Mouse (Mus musculus) MEL (cell line): ENCODE results near the gene Gga3. TPM values are rescaled to one million over a fixed set of nuclear protein-coding genes. Genes with fewer than 3 reads are reported as not detected.

Experiments used
- DNase-seq: peaks from one replicate; pipeline ENCODE4 v3.0.0; 2011; ENCODE audit warnings: low read depth, low spot score
- H3K27ac ChIP-seq: 2 replicates; pipeline ENCODE4 v1.5.1; 2012; ENCODE audit warnings: low read depth, mild to moderate bottlenecking, control low read depth, low read length, moderate library complexity; ENCODE audit not compliant: control insufficient read depth
- H3K27me3 ChIP-seq, 2 experiments: fragments of 150-350 bp in 1 of 2; sonication (generic) in 1 of 2; 2 replicates each; pipeline ENCODE4 v1.6.1; 2012; ENCODE audit warnings: low read length in 2 of 2, mild to moderate bottlenecking in 2 of 2, improper control_type of control experiment in 1 of 2, moderate library complexity in 1 of 2; ENCODE audit not compliant: insufficient read depth in 2 of 2, control insufficient read depth in 1 of 2
- H3K36me3 ChIP-seq, 2 experiments: 2 replicates each; pipeline ENCODE4 v1.6.1; 2012 to 2014; ENCODE audit warnings: low read length in 2 of 2, improper control_type of control experiment in 1 of 2, inconsistent platforms in 1 of 2, mild to moderate bottlenecking in 1 of 2; ENCODE audit not compliant: insufficient read depth in 2 of 2, control insufficient read depth in 1 of 2
- H3K4me1 ChIP-seq, 2 experiments: fragments of 150-350 bp in 1 of 2; sonication (generic) in 1 of 2; 2 replicates each; pipeline ENCODE4 v1.6.1; 2012; ENCODE audit warnings: low read length in 2 of 2, improper control_type of control experiment in 1 of 2, mild to moderate bottlenecking in 1 of 2; ENCODE audit not compliant: insufficient read depth in 2 of 2, control insufficient read depth in 1 of 2
- H3K4me3 ChIP-seq, 2 experiments: fragments of 150-350 bp in 1 of 2; sonication (generic) in 1 of 2; 2 replicates each; pipeline ENCODE4 v1.5.1; 2012; ENCODE audit warnings: low read depth in 2 of 2, low read length in 2 of 2, mild to moderate bottlenecking in 2 of 2, moderate library complexity in 2 of 2, control low read depth in 1 of 2, improper control_type of control experiment in 1 of 2; ENCODE audit not compliant: control insufficient read depth in 1 of 2, insufficient read depth in 1 of 2
- H3K79me2 ChIP-seq: 2 replicates; pipeline ENCODE4 v1.6.1; 2012; ENCODE audit warnings: mild to moderate bottlenecking, low read length, moderate library complexity; ENCODE audit not compliant: control insufficient read depth, poor library complexity, insufficient read depth
- H3K9ac ChIP-seq: 2 replicates; pipeline ENCODE4 v1.6.1; 2012; ENCODE audit warnings: low read depth, mild to moderate bottlenecking, control low read depth, low read length, moderate library complexity; ENCODE audit not compliant: control insufficient read depth, poor library complexity, severe bottlenecking
- H3K9me3 ChIP-seq: fragments of 150-350 bp; sonication (generic); replicated peaks from 2 replicates; pipeline ENCODE4 v1.6.1; 2012; ENCODE audit warnings: mild to moderate bottlenecking, low read length, improper control_type of control experiment, moderate library complexity; ENCODE audit not compliant: insufficient read depth
- BHLHE40 ChIP-seq: IDR thresholded peaks from 2 replicates; pipeline ENCODE4 v1.6.1; 2012; ENCODE audit warnings: low read depth, mild to moderate bottlenecking, inconsistent platforms, low read length, improper control_type of control experiment, borderline replicate concordance
- CHD1 ChIP-seq: IDR thresholded peaks from 2 replicates; pipeline ENCODE4 v1.6.1; 2012; ENCODE audit warnings: low read depth, mild to moderate bottlenecking, inconsistent platforms, low read length, improper control_type of control experiment
- CHD2 ChIP-seq: IDR thresholded peaks from 2 replicates; pipeline ENCODE4 v1.6.1; 2011; ENCODE audit warnings: low read length, improper control_type of control experiment
- E2F4 ChIP-seq: IDR thresholded peaks from 2 replicates; pipeline ENCODE4 v1.6.1; 2011; ENCODE audit warnings: low read depth, low read length, improper control_type of control experiment, borderline replicate concordance
- ETS1 ChIP-seq: IDR thresholded peaks from 2 replicates; pipeline ENCODE4 v1.6.1; 2012; ENCODE audit warnings: low read depth, mild to moderate bottlenecking, inconsistent platforms, low read length, improper control_type of control experiment, moderate library complexity
- GATA1 ChIP-seq: IDR thresholded peaks from 2 replicates; pipeline ENCODE4 v1.6.1; 2011; ENCODE audit warnings: low read depth, low read length, improper control_type of control experiment
- JUND ChIP-seq: IDR thresholded peaks from 2 replicates; pipeline ENCODE4 v1.6.1; 2011; ENCODE audit warnings: low read depth, mild to moderate bottlenecking, improper control_type of control experiment, low read length
- MAX ChIP-seq: IDR thresholded peaks from 2 replicates; pipeline ENCODE4 v1.6.1; 2011; ENCODE audit warnings: low read length, improper control_type of control experiment
- MAZ ChIP-seq: IDR thresholded peaks from 2 replicates; pipeline ENCODE4 v1.6.1; 2012; ENCODE audit warnings: low read depth, mild to moderate bottlenecking, inconsistent platforms, low read length, improper control_type of control experiment
- MEF2A ChIP-seq: IDR thresholded peaks from 2 replicates; pipeline ENCODE4 v1.6.1; 2014; ENCODE audit warnings: low read depth, mild to moderate bottlenecking, inconsistent platforms, low read length, improper control_type of control experiment; ENCODE audit not compliant: poor library complexity, insufficient replicate concordance, severe bottlenecking; ENCODE audit errors: extremely low read depth
- MYB ChIP-seq: IDR thresholded peaks from 2 replicates; pipeline ENCODE4 v1.6.1; 2011; ENCODE audit warnings: mild to moderate bottlenecking, low read depth, low read length, improper control_type of control experiment
- POLR2A ChIP-seq, 2 experiments: IDR thresholded peaks; 2 replicates each; pipeline ENCODE4 v1.6.1; 2011 to 2012; ENCODE audit warnings: low read length in 2 of 2, mild to moderate bottlenecking in 2 of 2, control low read depth in 1 of 2, improper control_type of control experiment in 1 of 2, low read depth in 1 of 2, moderate library complexity in 1 of 2; ENCODE audit not compliant: control insufficient read depth in 1 of 2, insufficient read depth in 1 of 2, poor library complexity in 1 of 2
- POLR2AphosphoS2 ChIP-seq: IDR thresholded peaks from 2 replicates; pipeline ENCODE4 v1.6.1; 2011; ENCODE audit warnings: low read length, improper control_type of control experiment
- POLR2AphosphoS5 ChIP-seq: IDR thresholded peaks from 2 replicates; pipeline ENCODE4 v1.6.1; 2012; ENCODE audit warnings: low read depth, borderline replicate concordance, mild to moderate bottlenecking, inconsistent platforms, low read length, moderate library complexity, mixed read lengths
- RCOR1 ChIP-seq: IDR thresholded peaks from 2 replicates; pipeline ENCODE4 v1.6.1; 2012; ENCODE audit warnings: low read depth, mild to moderate bottlenecking, inconsistent platforms, low read length, improper control_type of control experiment
- ZNF384 ChIP-seq: IDR thresholded peaks from 2 replicates; pipeline ENCODE4 v1.6.1; 2012; ENCODE audit warnings: low read depth, mild to moderate bottlenecking, inconsistent platforms, low read length, improper control_type of control experiment
- polyA plus RNA-seq, 2 experiments: library from polyadenylated mRNA; stranded (reverse) in 1 of 2; unstranded in 1 of 2; fragments of >175 nt in 1 of 2; fragments of >200 nt in 1 of 2; gene quantifications; 2 replicates each; pipeline versions ENCODE4 v1.2.1 to v1.2.4; 2012; ENCODE audit warnings: low replicate concordance in 2 of 2, low read depth in 1 of 2; ENCODE audit not compliant: insufficient read length in 2 of 2, insufficient read depth in 1 of 2, missing spikeins in 1 of 2
- total RNA-seq: library from RNA; depleted of rRNA; stranded (reverse); fragments of 300-350 nt; gene quantifications from 2 replicates; pipeline ENCODE4 v1.2.3, GENCODE M21; 2012

Gga3 gene
- total and polyA plus RNA-seq, 3 experiments, result 28.6 to 59.9 TPM; not detected in 1

DNA sequence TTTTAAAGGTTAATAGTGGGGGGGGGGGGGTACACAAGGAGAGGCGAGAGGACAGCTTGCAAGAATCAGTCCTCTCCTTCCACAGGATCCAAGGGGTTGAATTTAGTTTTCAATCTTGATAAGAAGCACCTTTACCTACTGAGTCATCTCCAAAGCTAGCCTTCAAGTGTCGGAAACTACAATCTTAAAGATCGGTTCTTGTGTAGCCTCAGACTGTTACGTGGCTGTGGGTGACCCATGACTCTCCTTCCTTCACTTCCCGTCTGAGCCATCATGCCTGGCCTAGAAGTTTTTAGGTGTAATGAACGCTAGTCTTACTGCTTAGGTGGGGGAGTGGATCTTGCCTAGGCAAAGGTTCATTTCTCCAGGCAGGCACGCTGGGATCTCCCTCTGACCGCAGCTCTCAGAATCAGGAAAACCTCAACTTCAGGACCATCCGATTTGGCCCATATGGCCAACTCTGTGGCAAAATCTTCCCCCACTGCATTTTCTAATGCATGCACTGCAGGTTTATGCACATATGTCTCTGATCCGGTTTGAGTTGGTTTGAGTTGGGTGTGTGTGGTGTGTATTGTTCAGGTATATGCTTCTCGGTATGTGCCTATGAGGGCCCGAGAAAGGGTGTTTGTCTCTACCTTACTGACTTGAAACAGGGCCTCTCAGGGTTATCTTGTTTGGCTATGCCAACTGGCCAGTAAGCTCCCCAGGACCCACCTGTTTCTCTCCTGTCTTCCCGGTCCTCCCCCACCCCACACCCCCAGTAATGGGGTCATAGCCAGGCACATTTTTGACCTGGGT lies 26.1 kb upstream of the Gga3 start:
- H3K9me3 ChIP-seq, result no peaks in the 10 kb centered on the region
- H3K36me3 ChIP-seq, result peaks cover 0 to 9% of the 10 kb centered on the region in 2 experiments; a peak in 2 of 4 replicates
- no peak overlapping the region for H3K4me3 ChIP-seq
- H3K27ac ChIP-seq, result no peak overlapping the region
- H3K79me2 ChIP-seq, result peaks cover 21% of the 10 kb centered on the region
- no peak for DNase-seq
- H3K9ac ChIP-seq, result no peak overlapping the region
- no peaks in the 10 kb centered on the region for H3K27me3 ChIP-seq
- no peak for TF ChIP-seq CHD1
- TF ChIP-seq MYB, result no peak
- TF ChIP-seq JUND, result no peak
- no peak for TF ChIP-seq POLR2AphosphoS5
- TF ChIP-seq ZNF384, result no peak
- TF ChIP-seq RCOR1, result no peak
- no peak for TF ChIP-seq BHLHE40
- no peak for TF ChIP-seq ETS1
- TF ChIP-seq MEF2A, result no peak
- TF ChIP-seq CHD2, result no peak
- TF ChIP-seq MAX, result no peak
- TF ChIP-seq, all 39 proteins: peak for 0
- H3K4me1 ChIP-seq, result peaks cover 6 to 29% of the 10 kb centered on the region in 2 experiments

DNA sequence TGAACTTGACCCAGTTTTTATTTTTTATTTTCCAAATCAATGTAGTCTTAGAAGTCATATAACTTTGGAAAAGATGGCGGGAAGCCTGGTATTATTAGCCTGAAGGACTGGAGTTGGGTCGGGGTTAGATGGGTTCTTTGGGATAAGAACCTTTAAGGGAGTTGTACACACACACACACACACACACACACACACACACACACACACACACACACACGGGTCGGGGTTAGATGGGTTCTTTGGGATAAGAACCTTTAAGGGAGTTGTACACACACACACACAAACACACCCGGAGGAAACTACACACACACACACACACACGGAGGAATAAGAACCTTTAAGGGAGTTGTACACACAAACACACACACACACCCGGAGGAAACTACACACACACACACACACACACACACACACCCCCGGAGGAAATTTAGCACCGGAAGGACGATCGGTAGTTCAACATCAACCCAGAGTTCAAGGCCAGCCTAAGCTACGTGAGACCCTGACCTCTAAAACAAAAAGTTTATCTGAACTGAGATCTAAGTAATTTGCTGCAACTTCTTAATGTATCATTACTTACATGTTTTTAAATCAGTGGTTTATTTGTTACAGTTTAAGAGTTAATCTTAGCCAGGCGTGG lies 24.7 kb upstream of the Gga3 start:
- TF ChIP-seq POLR2A (IDR thresholded peaks at IDR 0.05; ENCODE audit: control insufficient read depth in 1 of 2, insufficient read depth in 1 of 2, low read depth in 1 of 2, low read length in 2 of 2, poor library complexity in 1 of 2) (0 out of 4 replicates have a peak, but pooled peaks of 1 of the 2 experiments have one; percentile 7), MAZ (no peak), POLR2AphosphoS2 (0 out of 2 replicates have a peak, but pooled peaks have one; percentile 0), GATA1 (0 out of 2 replicates have a peak, but pooled peaks have one; percentile 4), E2F4 (no peak)
- Histone ChIP-seq H3K9ac (peak overlapping the region; percentile 75), H3K4me3 (peak overlapping the region; percentile 56 to 58), H3K27ac (peak overlapping the region; percentile 83), H3K79me2 (peaks cover 21% of the 10 kb centered on the region), H3K27me3 (no peaks in the 10 kb centered on the region), H3K9me3 (no peaks in the 10 kb centered on the region), H3K4me1 (peaks cover 6 to 29% of the 10 kb centered on the region in 2 experiments), H3K36me3 (peaks cover 0 to 9% of the 10 kb centered on the region in 2 experiments; a peak in 2 of 4 replicates)
- peak; percentile 64 for DNase-seq
